Mouse (Mus musculus) frontal cortex, postnatal 14 days (tissue): ENCODE data around the gene Hoxa9.

ENCODE experiments used
- DNase-seq, 2 experiments: peaks; one replicate each; pipeline ENCODE4 v3.0.0; 2022; ENCODE audit warnings: low spot score in 2 of 2

Gene Hoxa9

GRCm38 (mm10) chr6:52180726-52181125 lies 50.2 kb downstream of the Hoxa9 start:
- DNase-seq, result no peak

GRCm38 (mm10) chr6:52180213-52180710 lies 50.6 kb downstream of the Hoxa9 start:
- DNase-seq, result no peak

- no peak for DNase-seq
Measured at GRCm38 (mm10) chr6:52179690-52180089, 51.2 kb downstream of the Hoxa9 start.

- no peak for DNase-seq
Measured at GRCm38 (mm10) chr6:52178918-52179665, 51.8 kb downstream of the Hoxa9 start.

GRCm38 (mm10) chr6:52177806-52178205 lies 53.1 kb downstream of the Hoxa9 start:
- no peak for DNase-seq

DNA sequence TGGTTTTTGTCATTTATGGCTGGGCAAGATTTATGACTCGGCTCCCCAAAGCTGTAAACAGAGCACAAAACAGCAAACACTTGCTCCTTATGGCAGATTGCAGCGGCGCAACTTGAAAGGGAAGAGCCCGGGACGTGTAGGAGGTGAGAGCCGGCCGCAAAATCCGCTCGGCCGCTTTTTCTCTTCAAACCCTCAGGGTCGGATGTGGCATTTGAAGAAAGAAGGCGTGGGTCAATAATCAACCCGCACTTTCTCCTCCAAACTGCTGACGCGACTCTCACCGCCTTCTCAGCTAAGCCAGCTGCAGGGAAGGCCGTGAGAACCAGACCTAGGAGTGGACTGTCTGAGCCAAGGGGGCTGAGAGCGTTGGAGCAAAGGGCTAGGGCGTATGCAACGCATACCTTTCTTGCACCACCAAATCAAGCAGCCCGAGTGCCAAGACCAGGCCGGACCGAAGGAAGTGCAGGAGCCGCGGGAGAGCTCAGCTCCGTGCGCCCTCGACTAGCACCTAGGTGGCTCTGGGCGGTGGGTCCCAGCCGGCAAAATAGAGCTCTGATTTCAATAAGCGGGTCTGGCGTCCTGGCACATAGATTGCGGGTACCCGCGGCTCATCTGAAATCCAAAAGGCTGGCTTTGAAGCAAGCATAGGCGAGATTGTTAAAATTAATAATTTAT lies 53.7 kb downstream of the Hoxa9 start, which contains the start of gene 5730596B20Rik:
Gene 5730596B20Rik, plus strand, starts transcription at position 438 of the 675 bp plus-strand sequence.
- DNase-seq, result no peak

DNA sequence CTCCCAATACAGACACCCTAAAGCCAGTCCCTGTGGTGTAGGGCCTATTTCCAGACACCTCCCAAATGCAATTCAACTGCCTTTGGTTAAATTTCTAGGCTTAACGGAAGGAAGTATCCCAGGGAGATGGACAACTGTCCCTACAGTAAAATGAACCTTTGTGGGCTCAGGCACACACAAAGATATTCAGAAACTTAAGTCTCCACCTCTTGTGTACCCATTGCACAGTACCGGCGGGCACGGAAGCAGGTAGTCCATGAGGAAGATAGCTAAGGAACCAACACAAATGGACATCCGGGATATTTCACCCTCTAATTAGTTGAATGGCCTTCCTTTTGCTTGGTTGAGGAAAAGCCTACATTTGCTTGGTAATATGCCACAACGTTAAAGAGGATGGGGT lies 54.5 kb downstream of the Hoxa9 start:
- DNase-seq, result no peak

DNA sequence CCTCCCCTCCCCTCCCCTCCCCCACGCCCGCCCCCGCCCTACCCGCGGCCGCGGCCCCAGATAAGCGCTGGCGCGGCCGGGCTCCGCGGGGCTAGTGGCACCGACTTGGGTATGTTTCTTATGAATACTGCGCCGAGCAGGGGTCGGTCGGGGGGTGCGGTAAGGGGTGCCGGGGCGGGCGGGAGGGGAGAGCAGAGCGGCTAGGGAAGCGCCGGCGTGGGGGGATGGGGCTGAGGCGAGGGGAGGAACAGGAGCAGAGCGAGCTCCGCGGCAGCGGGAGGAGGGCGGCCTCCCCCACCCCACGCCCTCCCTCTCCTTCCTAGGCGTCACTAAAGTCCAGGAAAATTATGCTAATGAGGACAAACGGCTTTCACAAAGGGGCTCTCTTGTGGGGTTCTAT lies 55.0 kb downstream of the Hoxa9 start:
- DNase-seq, result no peak

DNA sequence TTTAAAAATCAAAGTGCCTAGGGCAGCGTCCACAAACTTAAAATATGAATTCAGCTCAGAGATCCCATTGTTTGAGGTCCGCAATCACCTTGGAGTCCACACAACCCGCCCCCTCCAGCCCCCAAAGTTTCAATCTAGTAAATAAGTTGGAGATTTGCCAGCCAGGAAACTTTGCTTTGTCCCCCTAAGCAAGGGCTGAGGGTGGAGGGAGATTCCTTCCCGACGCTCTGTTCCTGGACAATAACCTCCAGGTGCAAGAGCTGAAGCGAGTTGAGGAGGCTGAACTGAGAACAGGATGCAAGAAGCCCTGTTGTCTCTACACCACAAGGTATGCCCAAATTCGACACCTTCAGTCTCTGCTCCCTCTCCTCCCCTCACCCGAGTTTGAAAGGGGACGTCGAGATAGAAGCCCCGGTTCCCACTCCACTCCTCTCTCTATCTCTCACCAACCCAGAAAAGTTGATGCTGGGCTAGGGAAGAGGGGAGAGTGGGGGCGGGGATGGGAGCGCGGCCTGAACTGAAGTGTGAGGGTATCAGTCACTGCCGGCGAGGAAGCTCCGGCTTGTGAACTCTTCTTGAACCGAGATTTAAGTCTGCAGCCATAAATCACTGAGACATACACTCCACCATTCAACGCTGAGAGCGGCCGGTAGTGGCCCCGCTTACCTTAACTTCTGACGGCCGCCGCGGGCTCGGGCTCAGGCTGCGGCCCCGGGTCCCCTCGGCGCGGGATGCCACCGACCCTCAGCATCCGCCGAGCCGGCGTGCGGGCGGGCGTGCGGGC lies 55.7 kb downstream of the Hoxa9 start:
- DNase-seq, result no peak

DNA sequence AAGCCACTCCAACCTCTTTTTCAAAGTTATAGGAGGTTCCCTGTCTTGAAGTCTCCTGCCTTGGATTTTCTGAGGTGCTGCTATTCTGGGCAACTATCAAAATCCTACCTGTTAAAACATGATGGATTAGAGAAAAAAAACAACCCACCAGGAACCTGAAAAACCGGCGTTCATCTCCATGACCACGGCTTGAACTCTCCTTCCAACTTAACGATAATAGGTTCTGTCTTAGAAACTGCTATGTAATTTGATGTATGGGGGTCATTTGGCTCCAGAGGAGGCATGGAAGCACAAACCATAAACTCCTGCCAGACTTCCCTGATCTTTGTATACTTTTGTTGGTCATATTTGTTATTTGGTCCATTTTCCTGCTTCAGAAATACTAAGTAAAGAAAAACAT lies 57.2 kb downstream of the Hoxa9 start:
- DNase-seq, result no peak
